In the genomic region with DNA sequence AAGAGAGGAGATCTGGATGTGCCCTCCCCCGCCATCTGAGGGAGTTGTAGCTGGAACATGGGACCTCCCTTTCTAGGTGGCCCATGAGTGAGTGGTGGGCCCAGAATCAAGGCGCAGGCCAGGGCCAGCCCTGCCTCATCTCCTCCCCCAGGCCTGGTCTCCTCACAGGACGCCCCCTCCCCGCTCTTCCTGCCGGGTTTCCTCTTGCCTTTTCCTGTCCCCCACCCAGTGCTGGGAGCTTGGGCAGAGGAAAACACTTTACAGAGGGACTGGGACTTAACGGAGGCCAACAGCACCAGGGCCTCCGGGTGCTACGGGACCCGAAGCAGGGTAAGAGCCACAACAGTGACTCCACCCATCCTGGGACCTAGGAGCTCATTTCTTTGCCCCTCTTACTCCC, we compare ENCODE assay signal across 8 mouse cellular contexts. TPM values are rescaled to one million over a fixed set of nuclear protein-coding genes. Genes with fewer than 3 reads are reported as not detected.
DNase-seq lines count a peak whose midpoint lies in the region; ATAC-seq and TF ChIP-seq lines count a peak whose summit lies in the region.

A gene (plus strand): TSS at position 228 of the 400 bp plus-strand sequence.

- peak within 1 kb of the TSS; percentile 98 for H3K4me2 ChIP-seq in heart, embryonic 12.5 days
- peak within 1 kb of the TSS; percentile 96 for H3K4me2 ChIP-seq in kidney, embryonic 16.5 days (replicated peaks; ENCODE audit: low read depth, low read length)

- H3K4me3 ChIP-seq in E14TG2a.4 (replicated peaks; ENCODE audit: low read length) = peak within 1 kb of the TSS; percentile 85
- peak within 1 kb of the TSS; percentile 77 for H3K4me3 ChIP-seq in bone marrow macrophage, adult 2 months (ENCODE audit: insufficient read depth, low read length)
- peak within 1 kb of the TSS; percentile 68 for H3K4me3 ChIP-seq in heart, embryonic 12.5 days
- peak within 1 kb of the TSS; percentile 65 for H3K4me3 ChIP-seq in kidney, embryonic 16.5 days (ENCODE audit: low read length)

- no peak within 1 kb of the TSS for H3K27ac ChIP-seq in bone marrow macrophage, adult 2 months (ENCODE audit: insufficient read depth, low read depth, low read length)
- H3K27ac ChIP-seq in heart, embryonic 12.5 days (ENCODE audit: poor library complexity, severe bottlenecking) = peak within 1 kb of the TSS; percentile 69
- peak within 1 kb of the TSS; percentile 65 for H3K27ac ChIP-seq in kidney, embryonic 16.5 days (ENCODE audit: low read length)

- peak; percentile 74 to 86 for DNase-seq in lung, postnatal 4 days
- DNase-seq in cerebellum, adult 9-10 months = no peak
- DNase-seq in layer of hippocampus, adult 11-12 months (ENCODE audit: low spot score) = no peak
- DNase-seq in adipocyte (ENCODE audit: low spot score) = no peak

- peaks cover 48% of the 10 kb centered on the region for H3K4me1 ChIP-seq in E14TG2a.4 (replicated peaks; ENCODE audit: low read depth, low read length)
- H3K4me1 ChIP-seq in bone marrow macrophage, adult 2 months (ENCODE audit: control insufficient read depth, insufficient read depth, low read length) = 0 out of 2 replicates have a peak, but pooled peaks cover 2% of the 10 kb centered on the region
- H3K4me1 ChIP-seq in heart, embryonic 12.5 days (replicated peaks) = peaks cover 16% of the 10 kb centered on the region
- peaks cover 8% of the 10 kb centered on the region for H3K4me1 ChIP-seq in kidney, embryonic 16.5 days (ENCODE audit: insufficient read depth, low read length)

- WGBS in heart, embryonic 12.5 days = 58% methylated on average over 9 of the region's 9 CpGs
- 70% methylated on average over 9 of the region's 9 CpGs for WGBS in kidney, embryonic 16.5 days

- no peak for TF ChIP-seq POLR2A in bone marrow macrophage, adult 2 months (IDR thresholded peaks at IDR 0.05; ENCODE audit: borderline replicate concordance, low read depth, low read length)

- no peak for TF ChIP-seq CTCF in E14TG2a.4 (conservative IDR thresholded peaks at IDR 0.05; ENCODE audit: low read length)
- no peak for TF ChIP-seq CTCF in bone marrow macrophage, adult 2 months (IDR thresholded peaks at IDR 0.05; ENCODE audit: low read depth, low read length)

- no peaks in the 10 kb centered on the region for H3K9me3 ChIP-seq in E14TG2a.4 (ENCODE audit: low read length)
- H3K9me3 ChIP-seq in heart, embryonic 12.5 days (replicated peaks) = no peaks in the 10 kb centered on the region
- H3K9me3 ChIP-seq in kidney, embryonic 16.5 days (ENCODE audit: low read length) = no peaks in the 10 kb centered on the region

- H3K36me3 ChIP-seq in E14TG2a.4 (ENCODE audit: insufficient read depth, low read length) = no peaks in the 10 kb centered on the region
- peaks cover 6% of the 10 kb centered on the region for H3K36me3 ChIP-seq in heart, embryonic 12.5 days
- no peaks in the 10 kb centered on the region for H3K36me3 ChIP-seq in kidney, embryonic 16.5 days (ENCODE audit: insufficient read depth, low read length)

- peaks cover 79% of the 10 kb centered on the region for H3K27me3 ChIP-seq in E14TG2a.4 (ENCODE audit: insufficient read depth, low read length)
- peaks cover 16% of the 10 kb centered on the region for H3K27me3 ChIP-seq in heart, embryonic 12.5 days (replicated peaks)
- H3K27me3 ChIP-seq in kidney, embryonic 16.5 days (ENCODE audit: insufficient read depth, low read length) = 0 out of 2 replicates have a peak, but pooled peaks cover 3% of the 10 kb centered on the region

- peak; percentile 74 for ATAC-seq in heart, embryonic 12.5 days (ENCODE audit: insufficient number of reproducible peaks, low FRiP score)
- peak; percentile 32; the same call in 1 of the 2 replicates for ATAC-seq in kidney, embryonic 16.5 days (ENCODE audit: low FRiP score, low TSS enrichment)

- peak within 1 kb of the TSS; percentile 84 for H3K9ac ChIP-seq in heart, embryonic 12.5 days
- H3K9ac ChIP-seq in kidney, embryonic 16.5 days (replicated peaks; ENCODE audit: low read length) = peak within 1 kb of the TSS; percentile 75

RNA-seq across cellular contexts. Expression of the gene that starts here (rescaled TPM):
- 0.40 TPM in 1 of 2 replicates, not detected in the other for polyA plus RNA-seq in bone marrow macrophage, adult 2 months (2012; ENCODE audit: insufficient read depth, insufficient read length, missing spikeins)
- 36.1 and 38.1 TPM in 2 replicates for polyA plus RNA-seq in heart, embryonic 12.5 days (2016; fragmentation: Nextera tagmentation; extraction: Ambion mirVana)
- 11.6 and 13.0 TPM in 2 replicates for polyA plus RNA-seq in kidney, embryonic 16.5 days (2015; fragmentation: Nextera tagmentation; extraction: Ambion mirVana)

Comparison
In these comparisons a context has a peak if more than half of its experiments do, and no peak if none do; other contexts are left out.
1. DNase-seq: peak in lung, postnatal 4 days (2 of 2); none in cerebellum, adult 9-10 months (single experiment), layer of hippocampus, adult 11-12 months (single experiment) and adipocyte (single experiment).
2. Peak in every context shown above with its lines, with median percentiles within 50 percentile points of each other: H3K4me3 ChIP-seq.